Mouse (Mus musculus) liver, embryonic 14.5 days (tissue): ENCODE data around the gene Rps29.
"Not testable (repeated sequence)": the region's sequence is repeated elsewhere in the genome, so short reads cannot be mapped to it uniquely, and the experiment has no call there.

Experiments used
- CTCF ChIP-seq: IDR thresholded peaks from 2 replicates; pipeline ENCODE4 v1.5.1; 2016; ENCODE audit warnings: antibody characterized with exemption, low read depth, control low read depth
- EP300 ChIP-seq: IDR thresholded peaks from 2 replicates; pipeline ENCODE4 v1.6.1; 2016; ENCODE audit warnings: antibody characterized with exemption, low read depth

- TF ChIP-seq CTCF, EP300: not testable (repeated sequence)
These were observed 4.6 kb upstream of the Rps29 start for GRCm38 (mm10) chr12:69163586-69163985.
